Mouse (Mus musculus): Measurements from ENCODE around the gene Etv6.

- TF ChIP-seq TAL1 (IDR thresholded peaks at IDR 0.05; ENCODE audit: low read length) (no peak), GATA1 (IDR thresholded peaks at IDR 0.05; ENCODE audit: low read length) (no peak)
Measured at GRCm38 (mm10) chr6:134105514-134106201, 70.2 kb downstream of the Etv6 start.

Data from erythroblast, embryonic 14.5 days (primary cell).